Mouse (Mus musculus) midbrain, embryonic 15.5 days (tissue): ENCODE measurements around the gene Zfp810. TPM values are rescaled to one million over a fixed set of nuclear protein-coding genes. Genes with fewer than 3 reads are reported as not detected.
"Not testable (repeated sequence)": the region's sequence is repeated elsewhere in the genome, so short reads cannot be mapped to it uniquely, and the experiment has no call there.

ENCODE experiments used
- ATAC-seq: fragments of 200-750 bp; cut with Nextera tagmentation; replicated peaks from 2 replicates; pipeline ENCODE4 v1.8.0; 2017; ENCODE audit warnings: moderate TSS enrichment
- H3K27ac ChIP-seq: fragments of 300-500 bp; sonication (generic); 2 replicates; pipeline ENCODE4 v1.5.1; 2015; ENCODE audit warnings: mild to moderate bottlenecking, inconsistent platforms
- H3K27me3 ChIP-seq: fragments of 300-500 bp; sonication (generic); replicated peaks from 2 replicates; pipeline ENCODE4 v1.6.1; 2015; ENCODE audit warnings: inconsistent platforms
- H3K36me3 ChIP-seq: fragments of 300-500 bp; sonication (generic); replicated peaks from 2 replicates; pipeline ENCODE4 v1.6.1; 2015; ENCODE audit warnings: inconsistent platforms
- H3K4me1 ChIP-seq: fragments of 300-500 bp; sonication (generic); 2 replicates; pipeline ENCODE4 v1.6.1; 2015; ENCODE audit warnings: inconsistent platforms
- H3K4me2 ChIP-seq: fragments of 300-500 bp; sonication (generic); 2 replicates; pipeline ENCODE4 v1.6.1; 2015; ENCODE audit warnings: inconsistent platforms, mild to moderate bottlenecking, moderate library complexity
- H3K4me3 ChIP-seq: fragments of 300-500 bp; sonication (generic); 2 replicates; pipeline ENCODE4 v1.5.1; 2015; ENCODE audit warnings: mild to moderate bottlenecking, inconsistent platforms
- H3K9ac ChIP-seq: fragments of 300-500 bp; sonication (generic); 2 replicates; pipeline ENCODE4 v1.6.1; 2015; ENCODE audit warnings: mild to moderate bottlenecking, inconsistent platforms
- H3K9me3 ChIP-seq: fragments of 300-500 bp; sonication (generic); 2 replicates; pipeline ENCODE4 v1.6.1; 2016; ENCODE audit warnings: inconsistent platforms
- WGBS: fragments of 180-500 bp; shearing (Covaris S2); methylation state at CpG from one replicate; pipeline ENCODE4 v1.1.7; 2015; ENCODE audit warnings: mixed read lengths; 5-methylcytosine and 5-hydroxymethylcytosine counted together
- polyA plus RNA-seq: library from polyadenylated mRNA; unstranded; fragments of >200 nt; fragmentation: Nextera tagmentation; extraction: Ambion mirVana; gene quantifications from 2 replicates; pipeline ENCODE4 v1.2.1, GENCODE M21; 2015

Zfp810 gene
- polyA plus RNA-seq, result 32.4 and 39.2 TPM in 2 replicates

- Histone ChIP-seq H3K9ac (peak within 1 kb of the TSS; percentile 99), H3K27me3 (no peaks in the 10 kb centered on the region), H3K36me3 (peaks cover 22% of the 10 kb centered on the region), H3K4me3 (peak within 1 kb of the TSS; percentile 88), H3K4me1 (peaks cover 10% of the 10 kb centered on the region), H3K4me2 (peak within 1 kb of the TSS; percentile 73), H3K9me3 (peaks cover 3% of the 10 kb centered on the region; the same call in 1 of the 2 replicates), H3K27ac (peak within 1 kb of the TSS; percentile 93)
- under 1% methylated on average over 56 of the region's 56 CpGs for WGBS
- peak; percentile 100 for ATAC-seq
Measured at GRCm38 (mm10) chr9:22307156-22307919, at the start of gene Zfp810. Gene Zfp810 (minus strand): TSS chr9:22307648.

GRCm38 (mm10) chr9:22355919-22356318, 48.5 kb upstream of the Zfp810 start:
- Histone ChIP-seq H3K9ac (no peak overlapping the region), H3K27ac (no peak overlapping the region), H3K36me3 (no peaks in the 10 kb centered on the region), H3K4me2 (no peak overlapping the region), H3K27me3 (no peaks in the 10 kb centered on the region), H3K4me3 (no peak overlapping the region), H3K4me1 (no peaks in the 10 kb centered on the region), H3K9me3 (no peaks in the 10 kb centered on the region)
- no peak for ATAC-seq
- WGBS, result 75% methylated on average over 3 of the region's 3 CpGs

- 81% methylated on average over 5 of the region's 5 CpGs for WGBS
- Histone ChIP-seq H3K36me3 (no peaks in the 10 kb centered on the region), H3K9ac (no peak overlapping the region), H3K9me3 (no peaks in the 10 kb centered on the region), H3K27ac (no peak overlapping the region), H3K4me3 (no peak overlapping the region), H3K27me3 (no peaks in the 10 kb centered on the region), H3K4me2 (no peak overlapping the region), H3K4me1 (no peaks in the 10 kb centered on the region)
- ATAC-seq, result no peak
Measured at GRCm38 (mm10) chr9:22353901-22354300, 46.5 kb upstream of the Zfp810 start.

GRCm38 (mm10) chr9:22353465-22353864, 46.0 kb upstream of the Zfp810 start:
- no peaks in the 10 kb centered on the region for H3K36me3 ChIP-seq
- no peak overlapping the region for H3K4me2 ChIP-seq
- no peaks in the 10 kb centered on the region for H3K4me1 ChIP-seq
- H3K9ac ChIP-seq, result no peak overlapping the region
- no peak overlapping the region for H3K27ac ChIP-seq
- no peak overlapping the region for H3K4me3 ChIP-seq
- H3K9me3 ChIP-seq, result no peaks in the 10 kb centered on the region
- no peaks in the 10 kb centered on the region for H3K27me3 ChIP-seq
- WGBS, result 95% methylated on average over 5 of the region's 5 CpGs
- ATAC-seq, result no peak

- Histone ChIP-seq H3K4me3 (no peak overlapping the region), H3K9me3 (no peaks in the 10 kb centered on the region), H3K4me2 (no peak overlapping the region), H3K4me1 (no peaks in the 10 kb centered on the region), H3K9ac (no peak overlapping the region), H3K27me3 (no peaks in the 10 kb centered on the region), H3K27ac (no peak overlapping the region), H3K36me3 (no peaks in the 10 kb centered on the region)
- 96% methylated on average over 1 of the region's 1 CpGs for WGBS
- ATAC-seq, result no peak
Measured at GRCm38 (mm10) chr9:22340331-22340730, 32.9 kb upstream of the Zfp810 start.

GRCm38 (mm10) chr9:22337217-22337616, 29.8 kb upstream of the Zfp810 start:
- Histone ChIP-seq H3K9me3 (no peaks in the 10 kb centered on the region), H3K36me3 (no peaks in the 10 kb centered on the region), H3K27ac (no peak overlapping the region), H3K4me1 (no peaks in the 10 kb centered on the region), H3K4me3 (no peak overlapping the region), H3K27me3 (no peaks in the 10 kb centered on the region), H3K4me2 (no peak overlapping the region), H3K9ac (no peak overlapping the region)
- 98% methylated on average over 2 of the region's 2 CpGs for whole genome bisulfite sequencing
- no peak for ATAC-seq

GRCm38 (mm10) chr9:22327475-22328387, 20.3 kb upstream of the Zfp810 start:
- Histone ChIP-seq H3K9ac (peak overlapping the region; percentile 57), H3K27ac (no peak overlapping the region), H3K27me3 (no peaks in the 10 kb centered on the region), H3K36me3 (no peaks in the 10 kb centered on the region), H3K4me1 (peaks cover 11% of the 10 kb centered on the region), H3K4me3 (peak overlapping the region; percentile 48), H3K4me2 (peak overlapping the region; percentile 82), H3K9me3 (no peaks in the 10 kb centered on the region)
- peak; percentile 97 for ATAC-seq
- WGBS, result under 1% methylated on average over 32 of the region's 32 CpGs

GRCm38 (mm10) chr9:22327099-22327474, 19.6 kb upstream of the Zfp810 start:
- Histone ChIP-seq H3K9ac (peak overlapping the region; percentile 57; the same call in 1 of the 2 replicates), H3K36me3 (no peaks in the 10 kb centered on the region), H3K4me3 (peak overlapping the region; percentile 48), H3K9me3 (no peaks in the 10 kb centered on the region), H3K27me3 (no peaks in the 10 kb centered on the region), H3K27ac (no peak overlapping the region), H3K4me2 (peak overlapping the region; percentile 82), H3K4me1 (peaks cover 11% of the 10 kb centered on the region)
- ATAC-seq, result 0 out of 2 replicates have a peak, but pooled peaks have one; percentile 4
- 13% methylated on average over 9 of the region's 9 CpGs for WGBS

- H3K4me2 ChIP-seq, result no peak overlapping the region
- 97% methylated on average over 1 of the region's 1 CpGs for whole genome bisulfite sequencing
- H3K27me3 ChIP-seq, result no peaks in the 10 kb centered on the region
- no peak overlapping the region for H3K9ac ChIP-seq
- no peak overlapping the region for H3K4me3 ChIP-seq
- peaks cover 11% of the 10 kb centered on the region for H3K4me1 ChIP-seq
- H3K36me3 ChIP-seq, result no peaks in the 10 kb centered on the region
- no peak overlapping the region for H3K27ac ChIP-seq
- H3K9me3 ChIP-seq, result no peaks in the 10 kb centered on the region
- no peak for ATAC-seq
Measured at GRCm38 (mm10) chr9:22324579-22324978, 17.1 kb upstream of the Zfp810 start.

- Histone ChIP-seq H3K4me2 (no peak overlapping the region), H3K9me3 (no peaks in the 10 kb centered on the region), H3K4me1 (peaks cover 7% of the 10 kb centered on the region), H3K9ac (no peak overlapping the region), H3K4me3 (no peak overlapping the region), H3K36me3 (no peaks in the 10 kb centered on the region), H3K27ac (no peak overlapping the region), H3K27me3 (no peaks in the 10 kb centered on the region)
- 81% methylated on average over 8 of the region's 8 CpGs for WGBS
- no peak for ATAC-seq
Measured at GRCm38 (mm10) chr9:22322381-22323211, 15.1 kb upstream of the Zfp810 start.

- H3K4me3 ChIP-seq, result no peak overlapping the region
Measured at GRCm38 (mm10) chr9:22319109-22319508, 11.7 kb upstream of the Zfp810 start.

GRCm38 (mm10) chr9:22316047-22316446, 8.6 kb upstream of the Zfp810 start:
- WGBS, result 66% methylated on average over 5 of the region's 5 CpGs
- H3K9ac ChIP-seq, H3K27ac ChIP-seq, H3K4me2 ChIP-seq, H3K9me3 ChIP-seq, ATAC-seq, H3K4me3 ChIP-seq, H3K4me1 ChIP-seq, H3K27me3 ChIP-seq, H3K36me3 ChIP-seq: not testable (repeated sequence)

More at GRCm38 (mm10) chr9:22319109-22319508, 11.7 kb upstream of the Zfp810 start:
- Histone ChIP-seq H3K27ac (no peak overlapping the region), H3K36me3 (no peaks in the 10 kb centered on the region), H3K27me3 (no peaks in the 10 kb centered on the region), H3K4me2 (no peak overlapping the region), H3K9ac (no peak overlapping the region), H3K4me1 (no peaks in the 10 kb centered on the region), H3K9me3 (no peaks in the 10 kb centered on the region)
- no peak for ATAC-seq
- whole genome bisulfite sequencing, result 98% methylated on average over 1 of the region's 1 CpGs
